Mouse (Mus musculus): ENCODE measurements around the gene Atg14.
"Not testable (repeated sequence)": the region's sequence is repeated elsewhere in the genome, so short reads cannot be mapped to it uniquely, and the experiment has no call there.

Gene Atg14

GRCm38 (mm10) chr14:47570549-47570948 lies at the start of gene Atg14:
Gene Atg14, minus strand, starts transcription at chr14:47570649.
- DNase-seq = not testable (repeated sequence)

- DNase-seq = no peak
Measured at GRCm38 (mm10) chr14:47618891-47619290, 48.4 kb upstream of the Atg14 start.

GRCm38 (mm10) chr14:47613254-47613653 lies 42.8 kb upstream of the Atg14 start:
- no peak for DNase-seq

DNA sequence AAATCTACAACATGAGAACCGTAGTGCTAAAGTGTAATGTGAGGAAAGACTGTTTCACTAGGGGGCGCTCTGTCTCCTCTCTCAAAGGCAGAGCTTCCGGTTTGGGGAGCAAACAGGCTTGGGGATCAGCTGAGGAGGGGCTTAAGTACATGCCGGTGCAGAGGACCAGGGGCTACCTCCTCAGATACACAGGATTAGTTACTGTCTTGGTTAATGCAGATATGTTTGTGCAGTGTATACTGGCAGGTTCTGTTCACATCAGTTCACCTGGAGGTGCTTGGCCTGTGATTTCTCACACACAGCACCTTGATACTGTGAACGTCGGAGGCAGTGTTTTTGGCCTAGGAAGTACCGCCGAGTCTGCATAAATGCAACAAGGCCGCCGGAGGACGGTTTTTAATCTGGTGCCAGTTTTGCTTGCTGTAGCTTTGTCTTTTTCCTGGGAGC lies 27.5 kb upstream of the Atg14 start:
- DNase-seq = peak; percentile 24

DNA sequence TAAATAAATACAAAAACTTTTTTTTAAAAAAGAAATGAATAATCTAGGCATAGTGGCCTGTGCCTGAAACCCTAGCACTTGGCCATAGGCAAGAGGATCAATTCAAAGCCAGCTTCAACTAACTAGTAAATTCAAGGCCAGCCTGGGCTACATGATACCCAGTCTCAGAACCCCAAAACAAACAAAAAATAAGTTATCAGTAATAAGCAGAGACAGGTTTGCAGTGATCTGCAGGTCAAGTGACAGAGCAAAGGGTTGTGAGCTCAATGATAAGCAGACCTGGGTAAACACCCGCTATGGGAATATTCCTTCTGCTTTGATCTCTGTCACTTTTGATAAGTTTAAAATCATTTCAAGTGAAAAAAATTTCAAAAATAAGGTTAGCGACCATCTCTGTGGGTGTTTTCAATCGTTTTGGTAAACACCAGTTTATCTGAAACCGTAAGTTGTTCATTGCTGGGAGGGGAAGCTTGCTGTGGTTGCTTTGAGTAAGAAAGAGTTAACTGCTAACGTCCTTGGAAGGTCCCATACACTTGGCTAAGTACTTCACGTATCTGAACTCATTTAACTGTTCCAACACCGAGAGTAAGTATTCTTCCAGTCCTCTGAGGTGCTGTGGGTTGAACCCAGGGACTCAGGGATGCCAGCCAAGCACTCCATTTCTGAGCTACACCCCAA lies 24.1 kb upstream of the Atg14 start:
- no peak for DNase-seq

DNA sequence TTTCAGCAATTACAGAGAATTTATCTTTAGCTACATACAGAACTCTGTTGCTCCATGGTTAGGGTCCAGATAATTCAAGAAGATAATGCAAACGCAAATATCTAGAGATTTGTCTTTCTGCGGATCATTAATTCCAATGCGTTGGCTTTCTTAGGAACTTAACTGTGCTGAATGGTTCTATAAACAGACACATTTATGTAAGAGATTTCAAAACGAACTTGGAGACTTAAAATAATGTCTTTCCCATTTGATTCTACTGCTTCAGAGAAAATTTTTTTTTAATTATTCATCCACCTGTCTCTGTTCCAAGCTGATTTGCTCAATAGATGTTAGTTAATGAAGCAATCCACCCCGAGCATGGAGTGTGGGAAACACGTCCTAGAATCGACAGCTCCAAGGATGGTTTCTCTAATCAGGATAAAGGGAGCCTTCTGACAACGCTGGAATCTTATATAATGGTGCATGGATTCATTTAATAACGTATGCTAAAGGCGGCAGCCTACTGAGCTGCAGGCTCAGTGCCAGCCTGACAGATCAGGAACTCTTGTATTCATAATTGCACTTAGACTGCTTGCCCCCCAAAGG lies 20.0 kb upstream of the Atg14 start:
- DNase-seq = no peak

DNA sequence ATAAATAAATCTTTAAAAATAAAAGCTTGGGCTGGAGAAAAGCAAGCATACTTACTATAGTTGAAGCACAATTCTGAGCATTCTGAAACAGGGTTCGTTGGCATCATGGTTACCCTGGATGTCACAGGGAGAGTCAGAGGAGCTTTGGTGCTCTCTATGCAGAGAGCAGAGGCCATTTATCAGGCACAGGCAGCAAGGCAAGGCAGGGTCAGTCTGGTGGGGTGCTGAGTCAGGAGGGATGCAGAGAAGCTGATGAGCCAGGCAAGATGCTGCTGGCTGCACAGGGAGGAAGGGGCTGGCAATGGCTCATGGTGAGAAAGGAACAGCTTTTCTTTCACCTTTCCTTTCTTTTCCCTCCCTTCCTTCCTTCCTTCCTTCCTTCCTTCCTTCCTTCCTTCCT lies 19.0 kb upstream of the Atg14 start:
- no peak for DNase-seq

DNA sequence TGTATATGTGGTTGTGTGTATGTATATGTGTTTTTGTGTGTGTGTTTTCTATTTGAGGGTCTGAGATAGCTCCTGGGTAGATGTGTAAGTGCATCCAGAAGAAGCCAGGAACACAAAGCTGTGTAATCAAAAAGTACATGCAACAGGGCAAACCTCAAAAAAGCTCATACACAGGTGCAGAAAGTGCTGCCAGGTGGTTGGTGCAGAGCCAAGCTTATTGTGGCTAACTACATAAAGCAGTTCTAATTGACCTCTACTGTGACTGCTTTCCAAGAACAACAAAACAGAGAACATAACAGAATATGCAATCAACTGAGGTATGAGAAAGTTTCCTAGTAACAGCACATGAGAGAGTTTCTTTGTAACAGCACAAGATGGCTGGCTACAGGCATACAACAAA lies 13.9 kb upstream of the Atg14 start:
- DNase-seq = no peak

DNA sequence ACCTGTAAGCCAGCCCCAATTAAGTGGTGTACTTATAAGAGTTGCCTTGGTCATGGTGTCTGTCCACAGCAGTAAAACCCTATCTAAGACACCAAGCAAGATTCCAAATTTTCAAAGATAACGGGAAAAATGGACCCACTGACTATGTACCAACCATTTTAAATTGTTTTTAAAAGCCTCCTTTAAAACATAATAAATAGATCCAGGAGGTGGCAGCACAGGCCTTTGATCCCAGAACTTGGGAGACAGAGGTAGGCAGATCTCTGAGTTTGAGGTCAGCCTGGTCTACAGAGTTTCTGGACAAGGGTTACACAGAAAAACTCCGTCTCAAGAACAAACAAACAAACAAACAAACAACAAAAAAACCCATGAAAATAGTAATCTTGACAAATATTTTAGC lies 11.2 kb upstream of the Atg14 start:
- DNase-seq = no peak

DNA sequence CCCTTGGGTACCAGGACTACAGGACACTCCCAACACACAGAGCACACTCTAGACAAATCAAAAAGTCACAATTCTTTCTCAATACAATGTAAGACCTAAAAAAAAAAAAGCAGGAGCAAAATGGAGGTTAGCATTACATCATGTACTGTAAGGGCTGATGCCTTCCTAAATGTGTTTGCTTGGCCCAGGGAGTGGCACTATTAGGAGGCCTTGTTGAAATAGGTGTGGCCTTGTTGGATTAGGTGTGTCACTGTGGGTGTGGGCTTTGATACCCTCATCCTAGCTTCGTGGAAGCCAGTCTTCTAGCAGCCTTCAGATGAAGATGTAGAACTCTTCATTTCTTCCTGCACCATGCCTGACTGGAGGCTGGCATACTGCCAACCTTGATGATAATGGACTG lies 10.8 kb upstream of the Atg14 start:
- DNase-seq = no peak

- peak; percentile 18 for DNase-seq
Measured at GRCm38 (mm10) chr14:47578086-47578485, 7.6 kb upstream of the Atg14 start.

DNA sequence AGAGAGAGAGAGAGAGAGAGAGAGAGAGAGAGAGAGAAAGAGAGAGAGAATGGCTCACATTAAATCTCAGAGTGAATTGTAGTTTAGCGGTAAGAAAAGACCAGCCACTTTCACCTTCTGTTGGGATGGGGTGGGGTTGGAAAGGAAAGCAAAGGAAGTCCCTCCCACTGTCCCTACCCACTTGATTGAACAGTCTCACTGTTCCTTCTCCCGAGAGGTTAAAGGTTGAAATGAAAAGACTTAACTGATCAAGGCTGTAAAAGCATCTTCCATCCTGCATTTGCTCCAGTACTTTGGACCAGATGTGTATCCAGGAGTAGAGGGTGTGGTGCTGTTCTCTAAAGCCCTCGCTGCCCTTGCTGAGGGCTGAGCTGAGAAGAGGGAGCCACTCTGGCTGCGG lies 6.2 kb upstream of the Atg14 start:
- DNase-seq = no peak

- DNase-seq = no peak
Measured at GRCm38 (mm10) chr14:47574721-47575120, 4.3 kb upstream of the Atg14 start.

GRCm38 (mm10) chr14:47572707-47573106 lies 2.3 kb upstream of the Atg14 start:
- DNase-seq = no peak

GRCm38 (mm10) chr14:47567962-47568652 lies 2.3 kb downstream of the Atg14 start:
- peak; percentile 96 for DNase-seq

- DNase-seq = no peak
Measured at GRCm38 (mm10) chr14:47563106-47563505, 7.3 kb downstream of the Atg14 start.

DNA sequence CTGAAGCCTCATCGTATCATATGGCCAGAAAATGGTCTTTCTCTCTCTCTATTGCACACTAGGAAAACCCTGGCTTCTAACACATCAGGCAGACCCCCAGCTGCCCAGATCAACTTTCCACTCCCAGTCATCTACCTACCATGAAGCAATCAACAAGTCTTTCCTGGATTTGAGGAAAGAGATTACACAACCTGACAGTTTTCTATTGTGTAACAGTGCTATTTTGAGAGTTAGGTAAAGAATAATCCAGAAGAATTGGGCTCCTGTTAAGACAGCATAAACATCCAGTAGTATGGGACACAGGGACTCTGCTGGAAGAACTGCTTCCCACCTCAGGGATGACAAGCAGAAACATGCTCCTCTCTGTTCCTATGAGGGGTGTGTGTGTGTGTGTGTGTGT lies 7.9 kb downstream of the Atg14 start:
- no peak for DNase-seq

- no peak for DNase-seq
Measured at GRCm38 (mm10) chr14:47560714-47561113, 9.7 kb downstream of the Atg14 start.

DNA sequence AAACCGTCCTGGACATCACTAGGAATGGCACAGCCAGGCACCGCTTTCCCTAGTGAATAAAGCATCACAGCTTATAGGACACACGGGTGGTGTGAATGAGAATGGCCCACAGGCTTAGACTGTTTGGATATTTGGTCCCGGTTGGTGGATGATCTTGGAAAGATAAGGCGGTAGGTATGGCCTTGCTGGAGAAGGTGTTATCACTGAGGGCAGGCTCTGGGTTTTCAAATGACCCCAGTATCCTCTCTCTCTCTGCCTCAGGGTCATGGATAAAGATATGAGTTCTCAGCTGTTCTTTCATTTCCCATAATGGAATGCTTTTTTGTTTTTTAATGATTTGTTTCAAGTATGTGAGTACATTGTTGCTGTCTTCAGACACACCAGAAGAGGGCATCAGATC lies 15.2 kb downstream of the Atg14 start:
- DNase-seq = no peak

GRCm38 (mm10) chr14:47554236-47554635 lies 16.2 kb downstream of the Atg14 start:
- no peak for DNase-seq

DNA sequence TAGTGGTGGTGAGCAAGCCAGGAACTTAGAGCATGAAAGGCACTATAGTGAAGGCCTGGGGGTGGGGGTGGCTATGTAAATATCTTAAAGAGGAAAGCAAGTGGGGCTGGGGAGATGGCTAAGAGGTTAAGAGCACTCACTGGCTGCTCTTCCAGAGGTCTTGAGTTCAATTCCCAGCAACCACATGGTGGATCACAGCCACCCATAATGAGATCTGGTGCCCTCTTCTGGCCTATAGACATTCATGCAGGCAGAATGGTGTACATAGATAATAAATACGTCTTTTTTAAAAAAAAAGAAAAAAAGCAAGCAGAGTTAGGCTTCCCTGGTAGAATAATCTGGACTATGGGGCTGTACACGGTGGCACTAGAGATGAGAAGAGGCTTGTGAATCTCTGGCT lies 17.1 kb downstream of the Atg14 start:
- DNase-seq = no peak

- no peak for DNase-seq
Measured at GRCm38 (mm10) chr14:47551668-47552067, 18.8 kb downstream of the Atg14 start.

DNA sequence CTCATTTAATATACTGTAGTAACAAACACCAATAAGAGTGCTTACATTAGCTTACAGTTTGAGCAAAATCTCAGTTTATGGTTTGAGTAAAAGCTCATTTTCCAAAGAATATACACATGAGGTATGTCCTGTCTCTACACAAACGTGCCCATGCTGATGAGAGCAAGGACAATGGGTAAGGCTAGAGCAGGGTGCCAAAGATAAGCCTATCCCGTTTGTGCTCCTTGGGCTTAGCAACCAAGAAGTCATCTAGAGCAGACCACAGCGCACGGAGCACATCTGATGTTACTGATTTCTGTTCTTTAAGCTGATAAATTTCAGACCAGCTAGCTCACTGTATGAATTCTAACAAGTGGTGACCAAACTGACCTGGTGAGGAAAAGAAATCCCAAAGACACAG lies 25.6 kb downstream of the Atg14 start:
- no peak for DNase-seq

GRCm38 (mm10) chr14:47544286-47544685 lies 26.2 kb downstream of the Atg14 start:
- DNase-seq = no peak

All from cerebellum, adult 11 months (tissue).